Comparison of ENCODE assay signal across 17 mouse cellular contexts in genomic region chrX:139805918-139806317, GRCm38 (mm10). TPM values are rescaled to one million over a fixed set of nuclear protein-coding genes. Genes with fewer than 3 reads are reported as not detected.
"Had no signal": no experiment of that assay in that cellular context is flagged by ENCODE, and none has a peak within 500 bp of the region (broad histone marks: within the 10 kb centered on the region; RNA-seq: fewer than 3 reads in every experiment).

No protein-coding gene starts in this region.

- H3K9ac ChIP-seq: limb, embryonic 15.5 days; liver, embryonic 14.5 days; midbrain, embryonic 13.5 days had no signal

- H3K27ac ChIP-seq: limb, embryonic 15.5 days; liver, embryonic 14.5 days; midbrain, embryonic 13.5 days; stomach, postnatal 0 days had no signal

- H3K36me3 ChIP-seq: limb, embryonic 15.5 days; midbrain, embryonic 13.5 days had no signal

- ATAC-seq: inflammation-experienced regulatory T-cells, adult 6 months; midbrain, embryonic 13.5 days had no signal

- DNase-seq: layer of hippocampus, postnatal 36 days; lung, adult 18-20 months; lung, postnatal 36 days; right cerebral cortex, postnatal 14 days; thymus, postnatal 4 days had no signal

- H3K4me2 ChIP-seq: limb, embryonic 15.5 days; midbrain, embryonic 13.5 days had no signal

- H3K9me3 ChIP-seq: limb, embryonic 15.5 days; midbrain, embryonic 13.5 days had no signal

- H3K4me3 ChIP-seq: limb, embryonic 15.5 days; midbrain, embryonic 13.5 days had no signal

- H3K4me1 ChIP-seq: limb, embryonic 15.5 days had no signal

RNA-seq across cellular contexts. Expression of gene Cldn2, which starts 5.3 kb away (rescaled TPM):
- total RNA-seq: megakaryocyte progenitor cell, adult 5-6 weeks had no signal
- polyA plus RNA-seq: inflammation-experienced regulatory T-cells, adult 6 months; limb, embryonic 11.5 days; neural tube, embryonic 14.5 days had no signal

RNA-seq across cellular contexts. Expression of gene Ripply1, which starts 23.8 kb away (rescaled TPM):
- total RNA-seq: layer of hippocampus, postnatal 36 days; left cerebral cortex, adult 8-10 months; left cerebral cortex, postnatal 25 days; megakaryocyte progenitor cell, adult 5-6 weeks; midbrain, postnatal 0 days had no signal
- polyA plus RNA-seq: inflammation-experienced regulatory T-cells, adult 6 months; limb, embryonic 11.5 days; lung, embryonic 16.5 days; midbrain, postnatal 0 days; neural tube, embryonic 14.5 days; stomach, postnatal 0 days had no signal
